Mouse (Mus musculus): ENCODE measurements around the gene Man2a2. TPM values are rescaled to one million over a fixed set of nuclear protein-coding genes. Genes with fewer than 3 reads are reported as not detected.

The Man2a2 gene
- polyA plus RNA-seq, 1 experiment: 112 TPM

DNA sequence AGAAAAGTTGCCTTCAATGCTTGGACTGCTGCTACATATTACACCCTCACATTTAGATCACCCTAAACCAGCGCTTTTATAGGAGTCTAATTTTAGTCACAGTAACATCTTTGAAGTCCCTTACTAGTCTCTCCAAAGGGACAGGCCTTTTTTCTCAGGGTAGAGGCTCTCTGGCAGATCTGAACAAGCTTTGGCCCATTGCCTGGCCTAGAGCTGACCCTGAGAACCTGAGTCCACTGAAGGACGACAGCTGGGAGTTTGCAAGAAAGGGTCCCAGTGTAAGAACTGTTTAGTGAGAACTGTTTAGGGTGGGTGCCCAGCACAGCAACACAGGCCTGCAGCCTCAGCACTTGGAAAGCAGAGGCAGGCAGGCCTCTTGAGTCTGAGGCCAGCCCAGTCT, 5.4 kb downstream of the Man2a2 start:
- Histone ChIP-seq H3K27ac (ENCODE audit: insufficient read depth, low read length) (no peak overlapping the region), H3K4me1 (ENCODE audit: control insufficient read depth, insufficient read depth, low read length) (peaks cover 5% of the 10 kb centered on the region; the same call in 1 of the 2 replicates), H3K4me3 (ENCODE audit: insufficient read depth, low read length) (no peak overlapping the region)
- TF ChIP-seq CTCF (IDR thresholded peaks at IDR 0.05; ENCODE audit: extremely low read depth, insufficient read depth, low read length): no peak
- no peak for TF ChIP-seq POLR2A (IDR thresholded peaks at IDR 0.05; ENCODE audit: extremely low read depth, insufficient read depth, low read length)

DNA sequence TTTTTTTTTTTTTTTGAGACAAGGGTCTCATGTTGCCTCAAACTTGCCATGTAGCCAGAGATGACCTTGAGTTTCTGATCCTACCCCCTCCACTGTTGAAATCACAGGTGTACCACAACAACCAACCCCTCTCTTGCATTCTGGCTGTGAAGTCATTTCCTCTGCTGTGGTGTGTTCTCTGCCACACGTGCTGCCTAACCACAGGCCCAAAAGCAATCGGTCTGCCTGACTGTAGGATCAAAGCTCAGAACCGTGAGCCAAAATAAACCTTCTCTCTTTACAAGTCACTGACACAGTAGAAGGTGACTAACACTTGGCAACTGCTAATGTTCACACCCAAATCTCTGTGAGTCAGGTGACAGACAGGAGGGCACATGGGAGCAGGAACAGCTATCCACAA, 10.7 kb downstream of the Man2a2 start:
- Histone ChIP-seq H3K27ac (ENCODE audit: insufficient read depth, low read length) (no peak overlapping the region), H3K4me1 (ENCODE audit: control insufficient read depth, insufficient read depth, low read length) (no peaks in the 10 kb centered on the region), H3K4me3 (ENCODE audit: insufficient read depth, low read length) (no peak overlapping the region)
- TF ChIP-seq CTCF (IDR thresholded peaks at IDR 0.05; ENCODE audit: extremely low read depth, insufficient read depth, low read length): no peak
- no peak for TF ChIP-seq POLR2A (IDR thresholded peaks at IDR 0.05; ENCODE audit: extremely low read depth, insufficient read depth, low read length)

- no peak overlapping the region for H3K4me3 ChIP-seq (ENCODE audit: insufficient read depth, low read length)
- no peaks in the 10 kb centered on the region for H3K4me1 ChIP-seq (ENCODE audit: control insufficient read depth, insufficient read depth, low read length)
- H3K27ac ChIP-seq (ENCODE audit: insufficient read depth, low read length): no peak overlapping the region
- no peak for TF ChIP-seq CTCF (IDR thresholded peaks at IDR 0.05; ENCODE audit: extremely low read depth, insufficient read depth, low read length)
- no peak for TF ChIP-seq POLR2A (IDR thresholded peaks at IDR 0.05; ENCODE audit: extremely low read depth, insufficient read depth, low read length)
Measured at GRCm38 (mm10) chr7:80358039-80358438, 13.1 kb downstream of the Man2a2 start.

- Histone ChIP-seq H3K27ac (ENCODE audit: insufficient read depth, low read length) (peak overlapping the region; percentile 86), H3K4me3 (ENCODE audit: insufficient read depth, low read length) (no peak overlapping the region), H3K4me1 (ENCODE audit: control insufficient read depth, insufficient read depth, low read length) (no peaks in the 10 kb centered on the region)
- TF ChIP-seq POLR2A (IDR thresholded peaks at IDR 0.05; ENCODE audit: extremely low read depth, insufficient read depth, low read length) (peak; percentile 54; the same call in 1 of the 2 replicates), CTCF (IDR thresholded peaks at IDR 0.05; ENCODE audit: extremely low read depth, insufficient read depth, low read length) (no peak)
Measured at GRCm38 (mm10) chr7:80357156-80357555, 14.0 kb downstream of the Man2a2 start.

DNA sequence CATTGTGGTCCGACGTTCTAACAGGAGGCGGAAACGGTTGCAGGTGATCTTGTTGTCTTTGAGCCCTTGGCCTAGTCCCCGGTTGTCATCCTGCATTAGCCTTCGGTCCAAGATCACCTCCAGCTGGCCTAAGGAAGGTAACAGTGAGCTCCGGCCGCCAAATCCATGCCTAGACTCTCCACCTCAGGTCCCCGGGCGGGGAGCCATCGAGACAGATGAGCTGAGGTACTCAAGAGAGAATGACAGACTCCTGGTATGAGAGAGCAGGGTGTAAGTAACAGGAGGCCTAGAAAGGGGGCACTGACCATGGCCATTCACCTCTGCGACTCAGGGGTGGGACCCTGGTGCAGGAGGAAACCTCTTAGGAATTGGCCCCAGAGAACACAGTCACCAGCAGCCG, 14.8 kb downstream of the Man2a2 start:
- TF ChIP-seq CTCF (IDR thresholded peaks at IDR 0.05; ENCODE audit: extremely low read depth, insufficient read depth, low read length) (no peak), POLR2A (IDR thresholded peaks at IDR 0.05; ENCODE audit: extremely low read depth, insufficient read depth, low read length) (no peak)
- no peak overlapping the region for H3K4me3 ChIP-seq (ENCODE audit: insufficient read depth, low read length)
- no peaks in the 10 kb centered on the region for H3K4me1 ChIP-seq (ENCODE audit: control insufficient read depth, insufficient read depth, low read length)
- peak overlapping the region; percentile 86 for H3K27ac ChIP-seq (ENCODE audit: insufficient read depth, low read length)

DNA sequence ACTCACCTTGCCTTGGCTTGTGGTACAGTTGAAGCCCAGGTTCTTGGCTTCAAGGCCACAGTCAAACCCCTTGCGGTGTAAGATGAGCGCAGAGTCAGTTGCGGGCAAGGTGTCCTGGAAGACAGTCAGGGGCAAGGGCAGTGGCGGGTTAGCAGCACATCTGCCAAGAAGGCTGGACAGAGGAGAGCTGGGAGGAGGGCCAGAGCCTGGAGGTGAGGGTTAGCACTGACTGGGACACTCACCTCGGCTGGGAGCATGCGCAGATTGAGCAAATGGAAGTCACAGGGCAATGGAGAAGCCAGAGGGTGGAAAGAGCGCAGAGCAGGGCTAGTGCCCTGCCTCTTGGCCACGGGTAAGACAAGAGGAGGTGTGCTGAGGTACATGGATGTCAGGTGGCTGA, 18.3 kb downstream of the Man2a2 start:
- Histone ChIP-seq H3K27ac (ENCODE audit: insufficient read depth, low read length) (no peak overlapping the region), H3K4me1 (ENCODE audit: control insufficient read depth, insufficient read depth, low read length) (no peaks in the 10 kb centered on the region), H3K4me3 (ENCODE audit: insufficient read depth, low read length) (no peak overlapping the region)
- no peak for TF ChIP-seq POLR2A (IDR thresholded peaks at IDR 0.05; ENCODE audit: extremely low read depth, insufficient read depth, low read length)
- no peak for TF ChIP-seq CTCF (IDR thresholded peaks at IDR 0.05; ENCODE audit: extremely low read depth, insufficient read depth, low read length)

GRCm38 (mm10) chr7:80350808-80351207, 20.4 kb downstream of the Man2a2 start:
- TF ChIP-seq CTCF (IDR thresholded peaks at IDR 0.05; ENCODE audit: extremely low read depth, insufficient read depth, low read length) (no peak), POLR2A (IDR thresholded peaks at IDR 0.05; ENCODE audit: extremely low read depth, insufficient read depth, low read length) (no peak)
- no peak overlapping the region for H3K4me3 ChIP-seq (ENCODE audit: insufficient read depth, low read length)
- no peaks in the 10 kb centered on the region for H3K4me1 ChIP-seq (ENCODE audit: control insufficient read depth, insufficient read depth, low read length)
- H3K27ac ChIP-seq (ENCODE audit: insufficient read depth, low read length): no peak overlapping the region

DNA sequence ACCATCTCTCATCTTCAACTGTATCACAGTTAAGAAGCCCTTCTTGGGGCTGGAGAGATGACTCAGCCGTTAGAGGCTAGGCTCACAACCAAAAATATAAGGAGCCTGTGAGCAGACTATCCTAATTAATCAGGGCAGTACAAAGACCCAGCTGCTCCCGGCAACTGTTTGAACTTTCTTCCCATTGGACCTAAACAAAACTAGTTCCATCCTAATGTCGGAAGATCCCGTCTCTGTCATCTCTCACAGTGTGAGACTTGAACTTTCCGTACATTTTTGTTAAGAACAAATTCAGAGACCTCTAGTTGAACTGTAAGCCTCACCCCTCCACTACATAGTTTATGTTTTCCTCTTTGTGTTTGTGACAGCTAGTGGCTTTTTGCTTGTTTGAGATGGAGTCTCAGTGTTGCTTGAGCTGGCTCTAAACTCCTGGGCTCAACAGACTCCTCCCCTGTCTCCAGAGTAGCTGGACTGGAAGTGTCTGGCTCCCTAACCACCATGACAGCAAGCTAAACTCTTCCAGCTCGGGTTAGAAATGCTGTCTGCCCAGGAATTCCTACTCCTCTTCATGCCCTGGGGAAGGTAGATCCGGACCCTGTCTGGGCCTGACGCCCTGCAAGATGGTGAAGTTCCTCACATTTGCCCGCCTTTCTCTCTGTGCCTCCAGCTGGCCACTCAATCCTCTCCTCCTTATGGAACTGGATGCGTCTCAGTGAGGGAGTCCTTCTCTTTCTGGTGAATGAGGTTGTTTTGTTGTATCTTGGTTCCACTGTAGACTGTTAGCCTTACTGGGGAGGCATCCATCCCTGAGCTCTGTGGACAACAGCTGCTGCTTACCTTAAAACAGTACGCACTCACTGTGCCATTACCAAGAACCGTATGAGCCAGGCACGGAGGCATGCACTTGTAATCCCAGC, 23.2 kb downstream of the Man2a2 start:
- H3K27ac ChIP-seq (ENCODE audit: insufficient read depth, low read length): no peak overlapping the region
- no peak overlapping the region for H3K4me3 ChIP-seq (ENCODE audit: insufficient read depth, low read length)
- TF ChIP-seq POLR2A (IDR thresholded peaks at IDR 0.05; ENCODE audit: extremely low read depth, insufficient read depth, low read length): no peak
- TF ChIP-seq CTCF (IDR thresholded peaks at IDR 0.05; ENCODE audit: extremely low read depth, insufficient read depth, low read length): no peak
- no peaks in the 10 kb centered on the region; the same call in 1 of the 2 replicates for H3K4me1 ChIP-seq (ENCODE audit: control insufficient read depth, insufficient read depth, low read length)

DNA sequence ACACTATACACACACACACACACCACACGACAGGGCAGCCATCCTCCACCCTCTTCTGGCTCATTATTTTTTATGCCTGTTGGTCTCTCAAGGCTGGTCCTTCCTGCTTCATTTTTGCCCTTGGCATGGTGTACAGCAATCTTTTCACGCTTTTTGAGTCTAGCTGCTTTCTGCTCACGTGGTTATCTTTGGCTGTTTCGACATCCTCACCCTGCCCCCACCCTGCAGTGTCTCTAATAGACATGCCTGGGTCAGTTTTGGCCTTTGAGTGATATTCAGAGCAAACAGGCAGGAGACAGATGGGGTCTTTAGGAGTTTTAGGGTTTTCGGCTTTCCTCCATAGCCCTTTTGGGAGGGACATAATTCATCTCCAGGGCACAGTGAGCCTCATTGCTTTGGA, 24.3 kb downstream of the Man2a2 start:
- no peak overlapping the region for H3K27ac ChIP-seq (ENCODE audit: insufficient read depth, low read length)
- no peak overlapping the region for H3K4me3 ChIP-seq (ENCODE audit: insufficient read depth, low read length)
- no peaks in the 10 kb centered on the region; the same call in 1 of the 2 replicates for H3K4me1 ChIP-seq (ENCODE audit: control insufficient read depth, insufficient read depth, low read length)
- TF ChIP-seq CTCF (IDR thresholded peaks at IDR 0.05; ENCODE audit: extremely low read depth, insufficient read depth, low read length) (no peak), POLR2A (IDR thresholded peaks at IDR 0.05; ENCODE audit: extremely low read depth, insufficient read depth, low read length) (no peak)

DNA sequence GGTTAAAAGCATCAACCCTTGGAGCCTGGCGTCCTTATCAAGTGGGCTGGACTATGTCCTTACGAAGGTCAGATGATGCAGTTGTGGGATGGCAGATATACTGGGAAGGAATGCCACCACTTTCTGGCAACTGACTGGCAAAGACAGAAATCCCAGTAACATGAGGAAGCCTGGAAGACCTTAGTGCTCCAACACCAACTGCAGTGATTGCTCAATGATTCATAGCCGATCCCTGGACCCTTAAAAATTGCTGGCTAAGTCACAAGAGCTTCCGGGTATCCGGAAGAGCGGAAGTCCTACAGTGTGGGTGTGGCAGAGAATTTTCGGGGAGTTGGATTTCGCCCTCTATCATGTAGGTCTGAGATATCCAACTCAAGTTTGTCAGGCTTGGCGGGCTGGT, 25.0 kb downstream of the Man2a2 start:
- TF ChIP-seq POLR2A (IDR thresholded peaks at IDR 0.05; ENCODE audit: extremely low read depth, insufficient read depth, low read length): no peak
- TF ChIP-seq CTCF (IDR thresholded peaks at IDR 0.05; ENCODE audit: extremely low read depth, insufficient read depth, low read length): no peak
- H3K4me3 ChIP-seq (ENCODE audit: insufficient read depth, low read length): no peak overlapping the region
- H3K27ac ChIP-seq (ENCODE audit: insufficient read depth, low read length): no peak overlapping the region
- H3K4me1 ChIP-seq (ENCODE audit: control insufficient read depth, insufficient read depth, low read length): no peaks in the 10 kb centered on the region; the same call in 1 of the 2 replicates

Measured in cortical plate, adult 2 months (tissue).